In genomic region chr2:120630655-120631054, GRCm38 (mm10) we compare ENCODE assay signal across 13 mouse cellular contexts. TPM values are rescaled to one million over a fixed set of nuclear protein-coding genes. Genes with fewer than 3 reads are reported as not detected.
DNase-seq lines count a peak whose midpoint lies in the region; ATAC-seq and TF ChIP-seq lines count a peak whose summit lies in the region.
"Had no signal": no experiment of that assay in that cellular context is flagged by ENCODE, and none has a peak within 500 bp of the region (broad histone marks: within the 10 kb centered on the region; RNA-seq: fewer than 3 reads in every experiment).

No protein-coding gene starts in this region.

- no peaks in the 10 kb centered on the region for H3K9me3 ChIP-seq in heart, embryonic 13.5 days
- H3K9me3 ChIP-seq in limb, embryonic 13.5 days, result no peaks in the 10 kb centered on the region
- no peaks in the 10 kb centered on the region for H3K9me3 ChIP-seq in limb, embryonic 10.5 days (replicated peaks)
- no peaks in the 10 kb centered on the region for H3K9me3 ChIP-seq in forebrain, embryonic 15.5 days
- H3K9me3 ChIP-seq: embryonic facial prominence, embryonic 12.5 days; midbrain, embryonic 10.5 days had no signal

- peaks cover 8% of the 10 kb centered on the region for H3K79me2 ChIP-seq in myocyte (ENCODE audit: control insufficient read depth, insufficient read depth)

- no peak overlapping the region for H3ac ChIP-seq in myocyte (ENCODE audit: control insufficient read depth, insufficient read length)

- H3K36me3 ChIP-seq in heart, embryonic 13.5 days, result peaks cover 36% of the 10 kb centered on the region
- H3K36me3 ChIP-seq in limb, embryonic 13.5 days, result peaks cover 17% of the 10 kb centered on the region; the same call in 1 of the 2 replicates
- H3K36me3 ChIP-seq in limb, embryonic 10.5 days, result peaks cover 13% of the 10 kb centered on the region
- peaks cover 13% of the 10 kb centered on the region for H3K36me3 ChIP-seq in myocyte (ENCODE audit: control insufficient read depth, insufficient read depth)
- H3K36me3 ChIP-seq in forebrain, embryonic 15.5 days, result 0 out of 2 replicates have a peak, but pooled peaks cover 2% of the 10 kb centered on the region

- no peak overlapping the region for H3K27ac ChIP-seq in heart, embryonic 13.5 days (replicated peaks)
- no peak overlapping the region for H3K27ac ChIP-seq in limb, embryonic 13.5 days
- no peak overlapping the region for H3K27ac ChIP-seq in limb, embryonic 10.5 days
- H3K27ac ChIP-seq in forebrain, embryonic 15.5 days (replicated peaks), result no peak overlapping the region
- H3K27ac ChIP-seq: embryonic facial prominence, embryonic 12.5 days; midbrain, embryonic 10.5 days had no signal

- no peak overlapping the region for H3K4me3 ChIP-seq in heart, embryonic 13.5 days
- H3K4me3 ChIP-seq in limb, embryonic 13.5 days, result no peak overlapping the region
- H3K4me3 ChIP-seq in limb, embryonic 10.5 days, result no peak overlapping the region
- peak overlapping the region; percentile 39 for H3K4me3 ChIP-seq in myocyte
- H3K4me3 ChIP-seq in forebrain, embryonic 15.5 days, result no peak overlapping the region
- H3K4me3 ChIP-seq: embryonic facial prominence, embryonic 12.5 days; midbrain, embryonic 10.5 days had no signal

- H3K9ac ChIP-seq in heart, embryonic 13.5 days, result no peak overlapping the region
- H3K9ac ChIP-seq in limb, embryonic 13.5 days, result no peak overlapping the region
- no peak overlapping the region for H3K9ac ChIP-seq in forebrain, embryonic 15.5 days (replicated peaks)
- H3K9ac ChIP-seq: embryonic facial prominence, embryonic 12.5 days had no signal

- H3K4me2 ChIP-seq in heart, embryonic 13.5 days, result peak overlapping the region; percentile 74
- 0 out of 2 replicates have a peak overlapping the region, but pooled peaks have one; percentile 2 for H3K4me2 ChIP-seq in limb, embryonic 13.5 days (replicated peaks)
- peak overlapping the region; percentile 88 for H3K4me2 ChIP-seq in myocyte (ENCODE audit: low read depth)
- H3K4me2 ChIP-seq in forebrain, embryonic 15.5 days (replicated peaks), result no peak overlapping the region

- H3K4me1 ChIP-seq in heart, embryonic 13.5 days, result peaks cover 32% of the 10 kb centered on the region
- peaks cover 11% of the 10 kb centered on the region; the same call in 1 of the 2 replicates for H3K4me1 ChIP-seq in limb, embryonic 13.5 days
- 0 out of 2 replicates have a peak, but pooled peaks cover 7% of the 10 kb centered on the region for H3K4me1 ChIP-seq in limb, embryonic 10.5 days
- H3K4me1 ChIP-seq in forebrain, embryonic 15.5 days, result peaks cover 4% of the 10 kb centered on the region
- H3K4me1 ChIP-seq: embryonic facial prominence, embryonic 12.5 days had no signal

- no peak for TF ChIP-seq POLR2A in myocyte (IDR thresholded peaks at IDR 0.05; ENCODE audit: insufficient read length, low read depth)

- DNase-seq in heart, adult 8-10 months (ENCODE audit: low spot score), result no peak
- no peak for DNase-seq in limb, embryonic 10.5 days (ENCODE audit: low spot score)
- DNase-seq in 416B (ENCODE audit: low read depth), result peak; percentile 24
- no peak for DNase-seq in embryo, embryonic 11 days
- DNase-seq: cerebellum, postnatal 14 days; retina, postnatal 1 day; thymus, adult 18-20 months had no signal

- WGBS in heart, embryonic 13.5 days, result 43% methylated on average over 2 of the region's 2 CpGs
- 67% methylated on average over 2 of the region's 2 CpGs for WGBS in limb, embryonic 13.5 days
- 80% methylated on average over 2 of the region's 2 CpGs for WGBS in limb, embryonic 10.5 days
- WGBS in forebrain, embryonic 15.5 days, result 84% methylated on average over 2 of the region's 2 CpGs

- ATAC-seq in heart, embryonic 13.5 days (ENCODE audit: extremely low read depth, insufficient number of reproducible peaks, low FRiP score, low TSS enrichment), result no peak
- no peak for ATAC-seq in limb, embryonic 13.5 days (ENCODE audit: low FRiP score, low read depth)
- no peak for ATAC-seq in forebrain, embryonic 15.5 days (replicated peaks)

- no peaks in the 10 kb centered on the region for H3K27me3 ChIP-seq in heart, embryonic 13.5 days (replicated peaks)
- H3K27me3 ChIP-seq in limb, embryonic 13.5 days, result no peaks in the 10 kb centered on the region
- H3K27me3 ChIP-seq in limb, embryonic 10.5 days (ENCODE audit: low read depth, poor library complexity, severe bottlenecking), result no peaks in the 10 kb centered on the region
- H3K27me3 ChIP-seq in myocyte (ENCODE audit: control insufficient read depth, insufficient read depth, insufficient read length), result no peaks in the 10 kb centered on the region
- H3K27me3 ChIP-seq in forebrain, embryonic 15.5 days, result no peaks in the 10 kb centered on the region
- H3K27me3 ChIP-seq: embryonic facial prominence, embryonic 12.5 days had no signal

TF ChIP-seq in myocyte, 11 proteins besides CTCF, POLR2A, EP300 and RAD21:
- TF ChIP-seq MAX (IDR thresholded peaks at IDR 0.05; ENCODE audit: low read depth) (no peak), REST (IDR thresholded peaks at IDR 0.05; ENCODE audit: insufficient read depth, insufficient read length) (no peak), MYOG (IDR thresholded peaks at IDR 0.05; ENCODE audit: control insufficient read depth in 1 of 3, insufficient read depth in 1 of 3, insufficient read length in 2 of 3, low read depth in 2 of 3) (no peak), CEBPB (IDR thresholded peaks at IDR 0.05; ENCODE audit: insufficient read depth, poor library complexity, severe bottlenecking) (no peak), TCF3 (IDR thresholded peaks at IDR 0.05; ENCODE audit: insufficient read length, low read depth) (no peak), POLR2AphosphoS2 (IDR thresholded peaks at IDR 0.05; ENCODE audit: insufficient read length, low read depth) (no peak), E2F4 (IDR thresholded peaks at IDR 0.05; ENCODE audit: insufficient read depth) (no peak), USF1 (IDR thresholded peaks at IDR 0.05; ENCODE audit: low read depth) (no peak), MYOD1 (IDR thresholded peaks at IDR 0.05; ENCODE audit: control insufficient read depth in 1 of 3, insufficient read length in 2 of 3, low read depth in 2 of 3) (no peak), TCF12 (IDR thresholded peaks at IDR 0.05; ENCODE audit: insufficient read depth, poor library complexity, severe bottlenecking) (no peak), SRF (IDR thresholded peaks at IDR 0.05; ENCODE audit: control insufficient read depth, insufficient read length, low read depth) (no peak)

RNA-seq across cellular contexts. Expression of gene Stard9, which starts 1.7 kb away (rescaled TPM):
- polyA plus RNA-seq in heart, embryonic 13.5 days (2015; fragmentation: Nextera tagmentation; extraction: Ambion mirVana), result 2.4 and 2.8 TPM in 2 replicates
- 1 to 10 TPM; 6.1 to 8.5 (median 6.5) TPM for total RNA-seq in heart, adult 8-10 months (2022)
- 5.6 and 5.8 TPM in 2 replicates for polyA plus RNA-seq in limb, embryonic 13.5 days (2015; fragmentation: Nextera tagmentation; extraction: Ambion mirVana)
- polyA plus RNA-seq in limb, embryonic 10.5 days (2016; fragmentation: Nextera tagmentation; extraction: Ambion mirVana), result 2.2 and 3.1 TPM in 2 replicates
- polyA plus RNA-seq in myocyte (2012; fragmentation: generic; extraction: Trizol), result 5.1 TPM
- 4.0 and 4.1 TPM in 2 replicates for polyA plus RNA-seq in forebrain, embryonic 15.5 days (2015; fragmentation: Nextera tagmentation; extraction: Ambion mirVana)

RNA-seq across cellular contexts. Expression of gene Lrrc57, which starts 21.3 kb away (rescaled TPM):
- 19.5 and 21.0 TPM in 2 replicates for polyA plus RNA-seq in heart, embryonic 13.5 days (2015; fragmentation: Nextera tagmentation; extraction: Ambion mirVana)
- 10 to 100 TPM; 14.3 to 21.5 (median 17.8) TPM for total RNA-seq in heart, adult 8-10 months (2022)
- 26.3 and 27.9 TPM in 2 replicates for polyA plus RNA-seq in limb, embryonic 13.5 days (2015; fragmentation: Nextera tagmentation; extraction: Ambion mirVana)
- 24.7 and 31.0 TPM in 2 replicates for polyA plus RNA-seq in limb, embryonic 10.5 days (2016; fragmentation: Nextera tagmentation; extraction: Ambion mirVana)
- 12.5 TPM for polyA plus RNA-seq in myocyte (2012; fragmentation: generic; extraction: Trizol)
- 37.6 and 38.7 TPM in 2 replicates for polyA plus RNA-seq in forebrain, embryonic 15.5 days (2015; fragmentation: Nextera tagmentation; extraction: Ambion mirVana)

RNA-seq across cellular contexts. Expression of gene Haus2, which starts 21.5 kb away (rescaled TPM):
- polyA plus RNA-seq in heart, embryonic 13.5 days (2015; fragmentation: Nextera tagmentation; extraction: Ambion mirVana), result 18.9 and 20.2 TPM in 2 replicates
- 10 to 100 TPM in 3 of 4 experiments, 1 to 10 TPM in 1; 10.0 to 12.1 (median 11.4) TPM for total RNA-seq in heart, adult 8-10 months (2022)
- polyA plus RNA-seq in limb, embryonic 13.5 days (2015; fragmentation: Nextera tagmentation; extraction: Ambion mirVana), result 26.4 and 27.1 TPM in 2 replicates
- polyA plus RNA-seq in limb, embryonic 10.5 days (2016; fragmentation: Nextera tagmentation; extraction: Ambion mirVana), result 34.5 and 35.9 TPM in 2 replicates
- polyA plus RNA-seq in myocyte (2012; fragmentation: generic; extraction: Trizol), result 4.4 TPM
- 29.5 and 30.5 TPM in 2 replicates for polyA plus RNA-seq in forebrain, embryonic 15.5 days (2015; fragmentation: Nextera tagmentation; extraction: Ambion mirVana)
